Mouse (Mus musculus) lung, embryonic 16.5 days (tissue): ENCODE data around the gene Dot1l. TPM values are rescaled to one million over a fixed set of nuclear protein-coding genes. Genes with fewer than 3 reads are reported as not detected.
"Not testable (repeated sequence)": the region's sequence is repeated elsewhere in the genome, so short reads cannot be mapped to it uniquely, and the experiment has no call there.

ENCODE experiments used
- ATAC-seq: fragments of 200-750 bp; cut with Nextera tagmentation; 2 replicates; pipeline ENCODE4 v1.8.0; 2017; ENCODE audit warnings: low read depth, mild to moderate bottlenecking, moderate library complexity
- H3K27ac ChIP-seq: fragments of 300-500 bp; sonication (generic); 2 replicates; pipeline ENCODE4 v1.5.1; 2014; ENCODE audit warnings: mild to moderate bottlenecking, control low read depth, low read length
- H3K27me3 ChIP-seq: fragments of 300-500 bp; sonication (generic); 2 replicates; pipeline ENCODE4 v1.6.1; 2014; ENCODE audit warnings: low read depth, low read length, mixed read lengths; ENCODE audit not compliant: control insufficient read depth, insufficient read depth
- H3K36me3 ChIP-seq: fragments of 300-500 bp; sonication (generic); 2 replicates; pipeline ENCODE4 v1.6.1; 2014; ENCODE audit warnings: low read length; ENCODE audit not compliant: control insufficient read depth, insufficient read depth
- H3K4me1 ChIP-seq: fragments of 300-500 bp; sonication (generic); replicated peaks from 2 replicates; pipeline ENCODE4 v1.6.1; 2014; ENCODE audit warnings: low read length, mixed read lengths; ENCODE audit not compliant: control insufficient read depth, insufficient read depth
- H3K4me2 ChIP-seq: fragments of 300-500 bp; sonication (generic); 2 replicates; pipeline ENCODE4 v1.6.1; 2014; ENCODE audit warnings: low read depth, low read length, control low read depth
- H3K4me3 ChIP-seq: fragments of 300-500 bp; sonication (generic); 2 replicates; pipeline ENCODE4 v1.5.1; 2014; ENCODE audit warnings: mild to moderate bottlenecking, low read length, control low read depth
- H3K9ac ChIP-seq: fragments of 300-500 bp; sonication (generic); 2 replicates; pipeline ENCODE4 v1.6.1; 2014; ENCODE audit warnings: low read length, control low read depth
- H3K9me3 ChIP-seq: fragments of 300-500 bp; sonication (generic); 2 replicates; pipeline ENCODE4 v1.6.1; 2016; ENCODE audit warnings: low read length; ENCODE audit not compliant: control insufficient read depth
- WGBS: fragments of 180-500 bp; shearing (Covaris S2); extraction: QIAGEN DNeasy Blood & Tissue Kit; methylation state at CpG from one replicate; pipeline ENCODE4 v1.1.7; 2014; 5-methylcytosine and 5-hydroxymethylcytosine counted together
- polyA plus RNA-seq: library from polyadenylated mRNA; unstranded; fragments of >200 nt; fragmentation: Nextera tagmentation; extraction: Ambion mirVana; gene quantifications from 2 replicates; pipeline ENCODE4 v1.2.1, GENCODE M21; 2015

Gene Dot1l
- polyA plus RNA-seq, 1 experiment from 2014 or later, result 15.4 TPM

DNA sequence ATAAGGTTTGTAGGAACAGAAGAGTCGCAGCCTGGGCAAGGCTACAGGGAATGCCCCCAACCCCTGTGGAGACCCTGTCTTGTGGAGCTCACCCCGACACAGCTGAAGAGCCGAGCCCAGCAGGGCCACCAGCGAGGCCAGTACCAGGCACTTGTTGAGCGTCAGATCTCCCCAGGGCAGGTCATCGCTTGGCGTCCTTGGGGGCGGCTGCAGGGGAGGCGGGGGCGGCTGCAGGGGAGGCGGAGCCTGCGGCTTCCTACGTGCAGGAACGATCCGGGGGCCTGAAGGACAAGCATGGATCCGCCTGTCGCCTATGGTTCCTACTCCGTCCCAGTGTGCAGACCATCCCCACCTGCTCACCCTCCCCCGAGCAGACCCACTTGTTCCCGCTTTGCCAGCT is 55.1 kb downstream of the Dot1l start:
- peaks cover 30% of the 10 kb centered on the region for H3K4me1 ChIP-seq

DNA sequence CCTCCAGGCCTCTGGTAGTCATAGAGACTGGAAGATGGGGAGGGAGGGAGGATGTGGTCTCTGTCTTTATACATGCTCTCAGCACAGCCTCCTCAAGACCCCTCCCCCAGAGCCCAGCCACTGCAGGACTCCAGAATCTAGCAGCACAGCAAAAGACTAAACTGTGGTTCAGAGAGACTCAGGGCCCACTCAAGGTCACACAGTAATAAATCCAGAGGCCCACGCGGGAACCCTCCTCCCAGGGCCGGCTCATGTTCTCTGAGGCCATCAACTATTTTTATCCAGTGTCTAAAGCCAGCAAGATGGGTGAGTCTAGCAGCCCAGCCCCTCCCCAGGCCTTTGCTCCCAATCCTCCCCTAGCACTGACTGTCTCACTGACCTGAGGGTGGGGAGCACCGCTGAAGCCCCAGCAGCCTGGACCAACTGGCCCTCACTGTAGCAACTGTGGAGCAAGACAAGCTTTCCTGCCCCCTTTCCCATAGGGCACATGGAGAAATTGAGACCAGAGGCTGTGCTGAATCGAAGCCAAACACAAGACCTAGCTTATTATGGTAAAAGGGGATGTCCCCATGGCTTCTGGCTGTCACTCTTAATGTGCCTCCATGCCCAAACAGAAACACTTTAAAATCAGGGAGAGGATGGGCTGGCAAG is 57.5 kb downstream of the Dot1l start:
- WGBS, result 47% methylated on average over 5 of the region's 5 CpGs
- peaks cover 21% of the 10 kb centered on the region for H3K4me1 ChIP-seq
- H3K27me3 ChIP-seq, result peaks cover 17% of the 10 kb centered on the region
- no peaks in the 10 kb centered on the region for H3K9me3 ChIP-seq
- no peak for ATAC-seq
- H3K4me3 ChIP-seq, result no peak overlapping the region
- no peak overlapping the region for H3K9ac ChIP-seq
- H3K36me3 ChIP-seq, result no peaks in the 10 kb centered on the region
- no peak overlapping the region for H3K27ac ChIP-seq
- H3K4me2 ChIP-seq, result no peak overlapping the region

More for the DNA sequence above, 55.1 kb downstream of the Dot1l start:
- Histone ChIP-seq H3K4me2 (peak overlapping the region; percentile 17; the same call in 1 of the 2 replicates), H3K36me3 (peaks cover 2% of the 10 kb centered on the region), H3K9me3 (no peaks in the 10 kb centered on the region), H3K4me3 (no peak overlapping the region), H3K9ac (peak overlapping the region; percentile 15; the same call in 1 of the 2 replicates), H3K27ac (no peak overlapping the region), H3K27me3 (peaks cover 17% of the 10 kb centered on the region)
- 6% methylated on average over 20 of the region's 20 CpGs for WGBS
- no peak for ATAC-seq

DNA sequence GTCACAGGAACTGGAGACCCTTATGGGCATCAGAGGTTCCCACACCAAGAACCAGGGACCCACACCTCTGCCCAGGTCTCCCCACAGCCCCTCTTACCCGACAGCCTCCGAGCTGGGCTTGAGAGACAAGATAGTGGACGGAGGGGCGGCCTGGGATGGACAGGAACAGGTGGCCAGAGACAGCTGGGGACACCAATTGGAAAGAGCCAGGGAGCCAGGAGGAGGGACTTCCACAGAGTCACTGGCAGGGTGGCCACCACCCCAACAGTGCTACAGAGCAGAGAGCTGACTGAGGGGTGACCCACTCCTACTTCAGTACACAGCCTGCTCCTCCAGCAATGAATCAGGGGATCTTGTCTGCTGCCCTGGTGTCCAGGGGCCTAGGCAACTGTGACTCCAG is 58.4 kb downstream of the Dot1l start, which contains the start of gene Jsrp1:
TSS of gene Jsrp1 (minus strand) at position 133 of the 400 bp plus-strand sequence.
- no peak within 1 kb of the TSS for H3K9ac ChIP-seq
- peaks cover 15% of the 10 kb centered on the region for H3K27me3 ChIP-seq
- no peak within 1 kb of the TSS for H3K27ac ChIP-seq
- H3K4me2 ChIP-seq, result no peak within 1 kb of the TSS
- H3K36me3 ChIP-seq, result no peaks in the 10 kb centered on the region
- peaks cover 12% of the 10 kb centered on the region for H3K4me1 ChIP-seq
- H3K4me3 ChIP-seq, result no peak within 1 kb of the TSS
- H3K9me3 ChIP-seq, result no peaks in the 10 kb centered on the region
- 46% methylated on average over 4 of the region's 4 CpGs for WGBS
- ATAC-seq, result no peak

DNA sequence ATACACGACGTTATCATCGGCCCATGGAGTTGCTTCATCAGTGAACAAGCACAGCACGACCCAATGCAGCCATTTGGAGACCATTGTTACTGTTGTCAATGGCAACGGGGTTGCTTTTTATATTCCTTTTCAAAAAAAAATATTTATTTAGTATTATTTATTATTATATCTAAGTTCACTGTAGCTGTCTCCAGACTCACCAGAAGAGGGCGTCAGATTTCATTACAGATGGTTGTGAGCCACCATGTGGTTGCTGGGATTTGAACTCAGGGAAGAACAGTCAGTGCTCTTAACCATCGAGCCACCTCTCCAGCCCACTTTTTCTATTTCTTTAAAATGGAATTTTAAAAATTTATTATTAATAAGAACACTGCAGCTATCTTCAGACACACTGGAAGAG is 59.8 kb downstream of the Dot1l start:
- 63% methylated on average over 7 of the region's 7 CpGs for WGBS
- Histone ChIP-seq H3K9me3 (no peaks in the 10 kb centered on the region), H3K4me2 (no peak overlapping the region), H3K4me1 (peaks cover 3% of the 10 kb centered on the region; the same call in 1 of the 2 replicates), H3K36me3 (no peaks in the 10 kb centered on the region), H3K27me3 (peaks cover 10% of the 10 kb centered on the region), H3K9ac (no peak overlapping the region), H3K27ac (no peak overlapping the region), H3K4me3 (no peak overlapping the region)
- no peak for ATAC-seq

DNA sequence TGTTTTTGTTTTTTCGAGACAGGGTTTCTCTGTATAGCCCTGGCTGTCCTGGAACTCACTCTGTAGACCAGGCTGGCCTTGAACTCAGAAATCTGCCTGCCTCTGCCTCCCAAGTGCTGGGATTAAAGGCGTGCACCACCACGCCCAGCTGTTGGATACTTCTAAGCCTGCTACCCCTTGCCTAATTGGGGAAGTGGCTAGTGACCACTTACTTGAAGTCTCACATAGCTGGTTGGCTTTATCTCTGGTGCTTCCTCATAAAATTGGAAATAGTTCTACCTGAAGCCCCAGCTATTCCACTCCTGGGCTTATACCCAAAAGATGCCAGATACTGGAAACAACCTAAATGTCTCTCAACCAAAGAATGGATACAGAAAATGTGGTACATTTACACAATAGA is 61.3 kb downstream of the Dot1l start:
- H3K36me3 ChIP-seq, H3K4me2 ChIP-seq, H3K4me1 ChIP-seq, ATAC-seq, H3K27me3 ChIP-seq, H3K9me3 ChIP-seq, H3K27ac ChIP-seq, H3K4me3 ChIP-seq, H3K9ac ChIP-seq: not testable (repeated sequence)
- 74% methylated on average over 3 of the region's 3 CpGs for WGBS

DNA sequence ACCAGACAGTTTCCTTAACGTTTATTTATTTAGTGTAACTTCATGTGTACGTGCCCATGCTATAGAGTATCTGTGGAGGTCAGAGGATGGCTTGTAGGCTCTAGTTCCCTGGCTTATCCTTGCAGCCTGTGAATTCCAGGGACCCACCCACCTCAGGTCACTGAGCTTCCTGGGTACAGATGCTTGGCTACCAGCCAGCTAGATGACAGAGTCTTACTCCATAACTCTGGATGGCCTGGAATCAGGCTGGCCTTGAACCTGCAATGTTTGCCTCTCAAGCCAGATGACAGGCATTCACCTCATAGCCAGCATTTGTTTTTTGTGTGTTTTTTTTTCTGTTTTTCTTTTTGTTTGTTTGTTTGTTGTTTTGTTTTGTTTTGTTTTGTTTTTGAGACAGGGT is 62.2 kb downstream of the Dot1l start:
- 30% methylated on average over 2 of the region's 2 CpGs for WGBS
- Histone ChIP-seq H3K27me3 (no peaks in the 10 kb centered on the region), H3K4me3 (no peak overlapping the region), H3K9ac (no peak overlapping the region), H3K27ac (no peak overlapping the region), H3K4me1 (no peaks in the 10 kb centered on the region), H3K4me2 (no peak overlapping the region), H3K9me3 (no peaks in the 10 kb centered on the region), H3K36me3 (no peaks in the 10 kb centered on the region)
- no peak for ATAC-seq

DNA sequence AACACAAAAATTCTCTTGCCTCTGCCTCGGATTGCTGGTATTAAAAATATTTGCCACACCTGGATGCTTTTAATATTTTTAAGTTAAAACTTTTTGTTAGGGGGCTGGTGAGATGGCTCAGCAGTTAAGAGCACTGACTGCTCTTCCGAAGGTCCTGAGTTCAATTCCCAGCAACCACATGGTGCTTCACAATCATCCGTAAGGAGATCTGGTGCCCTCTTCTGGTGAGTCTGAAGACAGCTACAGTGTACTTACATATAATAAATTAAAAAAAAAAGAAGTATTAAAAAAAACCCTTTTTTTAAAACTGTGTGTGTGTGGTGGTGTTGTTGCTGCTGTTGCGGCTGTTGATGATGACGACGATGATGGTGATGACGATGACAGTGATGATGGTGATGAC is 62.9 kb downstream of the Dot1l start:
- WGBS, result 82% methylated on average over 7 of the region's 7 CpGs

DNA sequence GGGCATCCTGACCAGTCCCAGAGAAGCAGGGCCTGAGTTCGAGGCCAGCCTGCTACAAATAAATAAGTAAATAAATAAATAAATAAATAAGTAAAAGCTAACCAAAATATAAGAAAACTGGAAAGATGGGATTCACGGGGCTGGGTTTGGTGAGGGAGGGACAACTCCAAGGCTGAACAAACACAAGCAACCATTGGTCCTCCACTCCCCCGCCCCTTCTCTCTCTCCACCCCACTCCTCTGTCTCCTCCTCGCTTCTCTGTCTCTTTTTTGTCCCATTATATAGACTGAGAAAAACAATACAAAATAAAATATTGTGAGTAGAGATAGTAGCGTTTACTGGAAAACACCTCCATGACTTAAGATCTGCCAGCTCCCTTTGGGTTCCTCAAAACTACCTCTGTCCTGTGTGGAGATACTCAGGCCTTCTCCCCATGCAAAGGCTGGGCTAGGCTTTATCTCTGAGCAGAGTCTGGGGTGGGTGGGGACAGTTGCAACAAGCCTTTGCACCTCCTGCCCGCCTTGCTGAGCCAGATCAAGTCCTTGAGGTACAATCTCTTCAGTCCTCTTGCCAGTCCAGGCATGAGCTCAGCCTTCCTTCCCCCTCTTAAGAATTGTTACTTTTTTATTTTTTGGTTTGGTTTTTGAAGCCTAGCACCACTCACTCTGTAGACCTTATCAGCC is 63.7 kb downstream of the Dot1l start:
- H3K9me3 ChIP-seq, result no peaks in the 10 kb centered on the region
- no peaks in the 10 kb centered on the region for H3K36me3 ChIP-seq
- no peaks in the 10 kb centered on the region for H3K27me3 ChIP-seq
- H3K4me2 ChIP-seq, result no peak overlapping the region
- H3K4me3 ChIP-seq, result no peak overlapping the region
- H3K27ac ChIP-seq, result no peak overlapping the region
- no peak overlapping the region for H3K9ac ChIP-seq
- WGBS, result 42% methylated on average over 6 of the region's 6 CpGs
- ATAC-seq, result no peak
- no peaks in the 10 kb centered on the region for H3K4me1 ChIP-seq

More for the DNA sequence above, 62.9 kb downstream of the Dot1l start:
- not testable (repeated sequence) for H3K9ac ChIP-seq, H3K9me3 ChIP-seq, H3K27me3 ChIP-seq, H3K4me2 ChIP-seq, ATAC-seq, H3K4me1 ChIP-seq, H3K27ac ChIP-seq, H3K4me3 ChIP-seq, H3K36me3 ChIP-seq

DNA sequence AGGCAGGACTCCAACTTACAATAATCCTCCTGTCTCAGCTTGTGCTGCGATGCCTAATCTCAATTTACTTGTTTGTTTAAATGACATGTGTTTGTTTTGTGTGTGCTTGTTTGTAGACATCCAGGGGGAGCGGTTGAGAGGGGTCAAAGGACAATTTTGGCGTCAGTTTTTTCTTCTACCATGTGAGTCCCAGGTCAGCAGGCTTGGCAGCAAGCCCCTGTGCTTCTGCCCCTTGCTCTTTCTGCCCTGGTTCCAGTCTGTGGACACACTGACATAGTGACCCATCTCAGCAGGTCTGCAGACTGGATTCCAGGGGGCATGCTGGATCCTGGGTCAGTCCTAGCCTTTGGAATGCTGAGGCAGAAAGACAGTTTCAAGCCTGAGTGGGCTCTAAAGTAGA is 64.4 kb downstream of the Dot1l start:
- Histone ChIP-seq H3K36me3 (no peaks in the 10 kb centered on the region), H3K9me3 (no peaks in the 10 kb centered on the region), H3K27me3 (no peaks in the 10 kb centered on the region), H3K4me1 (no peaks in the 10 kb centered on the region), H3K4me2 (no peak overlapping the region), H3K27ac (no peak overlapping the region), H3K4me3 (no peak overlapping the region), H3K9ac (no peak overlapping the region)
- ATAC-seq, result no peak
- WGBS, result 16% methylated on average over 3 of the region's 3 CpGs
